Mouse (Mus musculus) spleen, adult 2 months (tissue): Measurements from ENCODE around the gene C530008M17Rik. TPM values are rescaled to one million over a fixed set of nuclear protein-coding genes. Genes with fewer than 3 reads are reported as not detected.

Source experiments
- DNase-seq, 2 experiments: peaks; one replicate each; pipeline versions ENCODE4 v3.0.0 to v3.0.0-alpha.2; 2012 to 2021; ENCODE audit warnings: low spot score in 2 of 2, low read depth in 1 of 2
- H3K27ac ChIP-seq: fragments of 200-500 bp; 2 replicates; pipeline ENCODE4 v1.5.1; 2012; ENCODE audit warnings: low read length, inconsistent platforms; ENCODE audit not compliant: insufficient read depth
- H3K27me3 ChIP-seq: fragments of 200-500 bp; 2 replicates; pipeline ENCODE4 v1.6.1; 2012; ENCODE audit warnings: mild to moderate bottlenecking, moderate library complexity, low read length, inconsistent platforms; ENCODE audit not compliant: control insufficient read depth, insufficient read depth
- H3K36me3 ChIP-seq: fragments of 200-500 bp; 2 replicates; pipeline ENCODE4 v1.6.1; 2012; ENCODE audit warnings: mild to moderate bottlenecking, low read length, inconsistent platforms; ENCODE audit not compliant: control insufficient read depth, insufficient read depth
- H3K4me1 ChIP-seq: fragments of 200-500 bp; 2 replicates; pipeline ENCODE4 v1.6.1; 2011; ENCODE audit warnings: inconsistent platforms; ENCODE audit not compliant: control insufficient read depth, insufficient read depth, insufficient read length
- H3K4me3 ChIP-seq: fragments of 200-500 bp; 2 replicates; pipeline ENCODE4 v1.5.1; 2011; ENCODE audit warnings: mild to moderate bottlenecking, inconsistent platforms; ENCODE audit not compliant: insufficient read depth, insufficient read length; ENCODE audit errors: extremely low read depth
- CTCF ChIP-seq: fragments of 200-500 bp; IDR thresholded peaks from 2 replicates; pipeline ENCODE4 v1.5.1; 2011; ENCODE audit warnings: mild to moderate bottlenecking, inconsistent platforms; ENCODE audit not compliant: insufficient read depth, insufficient read length, insufficient replicate concordance; ENCODE audit errors: extremely low read depth
- POLR2A ChIP-seq: fragments of 200-500 bp; IDR thresholded peaks from 2 replicates; pipeline ENCODE4 v1.6.1; 2011; ENCODE audit warnings: low read depth, low read length, inconsistent platforms
- WGBS: fragments of 180-500 bp; shearing (Covaris S2); methylation state at CpG from one replicate; pipeline ENCODE4 v1.1.7; 2018; 5-methylcytosine and 5-hydroxymethylcytosine counted together
- polyA plus RNA-seq: library from polyadenylated mRNA; depleted of rRNA; stranded (reverse); fragments of >200 nt; gene quantifications from 2 replicates; pipeline ENCODE4 v1.2.3, GENCODE M21; 2012

C530008M17Rik gene
- polyA plus RNA-seq, 1 experiment: 4.2 TPM

DNA sequence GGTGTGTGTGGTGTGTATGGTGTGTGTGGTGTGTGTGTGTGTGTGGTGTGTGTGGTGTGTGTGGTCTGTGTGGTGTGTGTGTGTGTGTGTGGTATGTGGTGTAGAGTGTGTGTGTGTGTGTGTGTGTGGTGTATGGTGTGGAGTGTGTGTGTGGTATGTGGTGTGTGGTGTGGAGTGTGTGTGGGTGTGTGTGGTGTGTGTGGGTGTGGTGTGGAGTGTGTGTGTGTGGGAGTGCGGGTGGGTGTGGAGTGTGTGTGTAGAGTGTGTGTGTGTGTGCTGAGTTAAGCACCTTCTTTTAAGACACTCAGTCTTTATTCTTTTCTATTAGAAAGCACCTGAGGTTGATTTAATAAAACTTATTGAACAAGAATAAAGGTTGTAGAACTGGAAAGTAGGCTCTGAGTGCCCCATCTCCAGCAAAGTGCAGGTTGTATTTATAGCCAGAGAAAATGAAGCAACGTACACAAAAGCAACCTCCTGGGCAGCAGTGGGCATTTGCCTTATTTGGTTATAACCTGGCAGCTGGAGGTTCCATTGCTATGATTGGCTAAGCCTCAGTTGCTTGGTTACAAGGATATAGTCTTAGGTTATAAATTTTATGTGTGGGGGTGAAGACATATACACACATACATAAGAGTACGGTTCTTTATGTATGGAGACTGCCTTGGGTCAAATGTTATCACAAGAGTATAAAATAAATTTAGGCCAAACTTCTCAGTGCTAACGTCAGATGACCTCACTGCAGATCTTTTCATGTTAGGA lies 25.8 kb downstream of the C530008M17Rik start:
- no peaks in the 10 kb centered on the region for H3K4me1 ChIP-seq
- TF ChIP-seq POLR2A: no peak
- TF ChIP-seq CTCF: no peak
- no peaks in the 10 kb centered on the region for H3K27me3 ChIP-seq
- H3K27ac ChIP-seq: no peak overlapping the region
- H3K4me3 ChIP-seq: no peak overlapping the region
- no peak for DNase-seq
- H3K36me3 ChIP-seq: no peaks in the 10 kb centered on the region
- 84% methylated on average over 4 of the region's 4 CpGs for WGBS

DNA sequence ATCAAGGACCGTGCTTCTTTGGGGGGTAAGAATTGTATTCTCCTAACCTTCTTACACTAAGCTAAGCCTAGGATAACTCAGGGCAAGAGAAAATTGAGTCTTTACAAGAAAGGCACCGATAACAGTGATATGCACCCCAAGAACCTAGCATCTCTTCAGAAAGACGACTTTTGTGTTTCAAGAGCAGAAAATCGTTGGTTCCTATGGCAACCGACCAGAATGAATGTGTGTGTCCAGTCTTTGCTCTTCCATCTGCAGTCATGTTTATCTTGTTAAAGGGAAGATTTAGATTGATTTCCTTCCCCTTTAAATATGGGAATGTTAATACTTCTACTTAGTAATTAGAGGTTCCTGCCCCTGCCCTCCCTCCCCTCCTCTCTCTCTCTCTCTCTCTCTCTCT lies 27.1 kb downstream of the C530008M17Rik start:
- H3K27me3 ChIP-seq: no peaks in the 10 kb centered on the region
- no peak for DNase-seq
- WGBS: 83% methylated on average over 5 of the region's 5 CpGs
- H3K4me1 ChIP-seq: no peaks in the 10 kb centered on the region
- H3K36me3 ChIP-seq: no peaks in the 10 kb centered on the region
- no peak overlapping the region for H3K27ac ChIP-seq
- no peak overlapping the region for H3K4me3 ChIP-seq
- TF ChIP-seq POLR2A: no peak
- TF ChIP-seq CTCF: no peak

DNA sequence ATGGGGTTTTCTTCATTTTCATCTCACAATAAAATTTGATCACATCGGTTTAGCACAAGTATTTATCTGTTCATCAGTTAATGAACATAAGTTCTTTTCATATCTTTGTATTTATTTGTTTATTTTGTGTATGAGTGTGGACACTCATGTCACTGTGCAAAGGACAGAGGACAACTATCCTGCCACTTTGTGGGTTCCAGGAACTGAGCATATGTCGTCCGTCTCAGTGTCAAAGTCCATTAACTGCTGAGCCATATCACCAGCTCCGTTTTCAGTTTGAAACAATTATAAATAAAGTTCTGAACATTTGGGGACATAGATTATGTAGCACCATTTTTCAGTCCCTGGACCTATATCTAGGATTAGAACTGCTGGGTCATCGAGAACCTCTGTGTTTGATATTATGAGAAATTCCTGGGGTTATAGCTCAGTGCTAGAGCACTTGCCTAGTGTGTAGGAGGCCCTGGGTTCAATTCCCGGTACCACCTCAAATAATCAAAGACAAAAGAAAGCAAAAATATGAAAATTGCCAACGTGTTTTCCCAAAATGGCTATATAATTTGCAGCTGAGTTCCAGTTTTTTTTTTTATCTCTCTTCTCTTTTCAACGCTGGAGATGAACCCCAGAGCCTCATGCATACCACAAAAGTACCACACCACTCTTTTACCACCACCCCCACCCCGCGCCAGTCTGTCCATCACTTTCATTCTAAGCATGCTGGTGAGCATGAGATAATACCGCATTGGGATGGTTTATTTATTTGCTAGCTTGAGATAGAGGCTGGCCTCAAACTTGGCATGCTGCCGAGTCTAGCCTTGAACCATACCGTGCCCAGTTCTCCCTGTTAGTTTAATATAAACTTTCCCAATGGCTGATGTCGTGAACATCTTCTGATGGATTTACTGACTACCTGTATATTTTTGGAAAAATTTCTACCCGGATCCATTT lies 28.6 kb downstream of the C530008M17Rik start:
- DNase-seq: no peak
- no peaks in the 10 kb centered on the region for H3K4me1 ChIP-seq
- H3K36me3 ChIP-seq: no peaks in the 10 kb centered on the region
- H3K27me3 ChIP-seq: no peaks in the 10 kb centered on the region
- no peak overlapping the region for H3K4me3 ChIP-seq
- 77% methylated on average over 15 of the region's 15 CpGs for WGBS
- TF ChIP-seq CTCF (no peak), POLR2A (no peak)
- H3K27ac ChIP-seq: no peak overlapping the region

DNA sequence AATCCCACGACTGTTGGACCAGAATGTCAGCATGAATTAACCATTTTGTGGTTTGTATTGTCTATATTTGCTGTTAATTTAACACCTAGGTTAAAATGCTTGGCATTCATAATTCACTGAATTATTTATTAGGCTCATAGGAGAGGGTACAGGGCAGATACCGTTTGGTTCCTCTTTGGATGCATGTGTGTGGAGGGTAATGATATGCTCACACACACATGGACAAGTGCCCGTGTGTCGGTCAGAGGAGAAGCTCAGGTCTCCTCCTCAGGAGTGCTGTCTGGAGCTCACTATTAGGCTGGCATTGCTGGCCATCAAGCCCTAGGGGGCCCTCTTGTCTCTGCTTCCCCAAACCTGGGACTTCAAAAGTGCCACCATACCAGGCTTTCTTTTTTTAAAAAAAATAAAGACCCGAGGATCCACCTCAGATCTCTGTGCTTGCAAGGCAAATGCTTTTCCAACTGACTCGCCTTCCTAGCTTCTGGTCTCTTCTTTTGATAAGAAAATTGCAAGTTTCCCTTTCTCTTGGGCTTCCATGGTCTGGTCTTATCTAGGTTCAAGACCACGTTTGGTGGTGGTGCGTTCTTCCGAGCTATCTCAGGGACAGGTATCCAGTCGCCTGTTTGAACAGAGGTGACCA lies 31.8 kb downstream of the C530008M17Rik start:
- 79% methylated on average over 10 of the region's 10 CpGs for WGBS
- H3K27ac ChIP-seq: no peak overlapping the region

DNA sequence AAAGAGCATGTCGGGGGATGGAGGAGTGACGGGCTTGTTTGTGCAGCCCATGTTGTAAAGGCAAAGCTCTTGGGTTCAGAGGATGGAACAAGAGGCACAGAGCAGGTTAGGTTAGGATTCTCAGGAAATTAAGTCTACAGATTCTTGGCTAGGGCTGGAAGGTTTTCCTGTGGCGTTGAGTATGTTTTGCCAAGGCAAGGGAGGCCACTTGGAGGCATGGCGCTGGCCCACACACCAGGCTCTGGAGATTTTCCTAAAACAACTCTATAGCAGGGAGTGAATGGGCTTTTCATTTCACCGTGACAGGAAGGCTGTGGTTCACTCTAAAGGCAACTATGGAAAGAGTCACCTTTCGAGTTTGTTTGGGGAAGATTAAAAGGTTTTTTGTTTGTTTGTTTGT lies 32.3 kb downstream of the C530008M17Rik start:
- Histone ChIP-seq H3K36me3 (no peaks in the 10 kb centered on the region), H3K4me1 (no peaks in the 10 kb centered on the region), H3K27ac (no peak overlapping the region), H3K27me3 (no peaks in the 10 kb centered on the region), H3K4me3 (no peak overlapping the region)
- DNase-seq: no peak
- TF ChIP-seq POLR2A (no peak), CTCF (no peak)
- WGBS: 86% methylated on average over 6 of the region's 6 CpGs

More for the DNA sequence above, 31.8 kb downstream of the C530008M17Rik start:
- no peaks in the 10 kb centered on the region for H3K4me1 ChIP-seq
- no peaks in the 10 kb centered on the region for H3K27me3 ChIP-seq
- DNase-seq: no peak
- no peak overlapping the region for H3K4me3 ChIP-seq
- H3K36me3 ChIP-seq: no peaks in the 10 kb centered on the region
- no peak for TF ChIP-seq POLR2A
- no peak for TF ChIP-seq CTCF

DNA sequence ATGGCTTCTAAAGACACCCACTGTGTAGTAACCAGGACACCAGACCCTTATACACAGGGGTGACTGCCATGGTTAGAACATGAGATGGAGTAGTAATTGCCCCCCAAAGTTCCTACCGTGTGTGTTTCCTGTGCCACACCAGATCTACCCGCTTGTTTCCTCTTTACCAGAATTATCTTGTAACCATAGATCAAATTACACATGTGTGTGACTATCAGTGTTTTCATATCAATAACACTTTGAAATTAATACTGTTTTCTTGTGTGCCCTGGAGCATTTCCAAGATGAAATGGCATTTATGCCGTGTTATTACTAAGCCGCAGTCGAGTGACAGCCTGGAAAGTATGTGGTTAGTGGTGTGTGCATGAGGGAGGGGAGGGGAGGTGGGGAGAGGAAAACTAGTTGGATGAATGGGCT lies 33.9 kb downstream of the C530008M17Rik start:
- Histone ChIP-seq H3K4me1 (no peaks in the 10 kb centered on the region), H3K4me3 (no peak overlapping the region), H3K36me3 (no peaks in the 10 kb centered on the region)

More for the DNA sequence above, 33.9 kb downstream of the C530008M17Rik start:
- WGBS: 12% methylated on average over 5 of the region's 5 CpGs
- DNase-seq: no peak
- Histone ChIP-seq H3K27me3 (no peaks in the 10 kb centered on the region), H3K27ac (no peak overlapping the region)
- TF ChIP-seq POLR2A (no peak), CTCF (no peak)
